Mouse (Mus musculus) splenic B cell, adult 2 months (primary cell): Measurements from ENCODE around the gene Spaca7.
"Not testable (repeated sequence)": the region's sequence is repeated elsewhere in the genome, so short reads cannot be mapped to it uniquely, and the experiment has no call there.

ENCODE experiments used
- DNase-seq: peaks from one replicate; pipeline ENCODE4 v3.0.0-alpha.2; 2011; ENCODE audit warnings: low read depth, low spot score
- H3K27me3 ChIP-seq: 2 replicates; pipeline ENCODE4 v1.6.1; 2012; ENCODE audit warnings: mild to moderate bottlenecking, low read length, moderate library complexity, mixed read lengths; ENCODE audit not compliant: control insufficient read depth, poor library complexity, insufficient read depth, severe bottlenecking
- H3K36me3 ChIP-seq: 2 replicates; pipeline ENCODE4 v1.6.1; 2012; ENCODE audit warnings: mild to moderate bottlenecking, low read length, moderate library complexity, mixed read lengths; ENCODE audit not compliant: control insufficient read depth, poor library complexity, insufficient read depth, severe bottlenecking

Gene Spaca7

DNA sequence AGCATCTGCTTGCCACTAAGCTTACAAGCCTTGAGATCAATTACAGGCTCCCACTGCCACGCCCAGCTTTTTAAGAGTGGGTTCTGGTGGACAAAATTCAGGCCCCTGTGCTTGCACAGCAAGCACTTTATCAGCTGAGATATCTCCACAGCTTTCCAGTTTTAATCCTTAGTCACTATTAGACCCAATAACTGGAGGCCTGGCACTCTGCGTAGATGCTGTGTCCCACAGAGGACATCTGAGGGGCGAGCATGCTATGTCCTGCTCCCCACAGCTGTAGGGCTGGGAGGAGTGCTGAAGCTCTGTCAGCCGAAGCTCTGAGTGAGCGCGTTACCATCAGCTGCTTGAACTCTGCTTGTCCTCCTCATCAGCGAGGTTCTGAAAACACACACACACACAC lies 6.3 kb upstream of the Spaca7 start:
- no peak for DNase-seq
- no peaks in the 10 kb centered on the region for H3K27me3 ChIP-seq
- H3K36me3 ChIP-seq: no peaks in the 10 kb centered on the region

GRCm38 (mm10) chr8:12576003-12576402 lies 3.2 kb downstream of the Spaca7 start:
- DNase-seq: no peak
- H3K36me3 ChIP-seq: no peaks in the 10 kb centered on the region
- no peaks in the 10 kb centered on the region for H3K27me3 ChIP-seq

DNA sequence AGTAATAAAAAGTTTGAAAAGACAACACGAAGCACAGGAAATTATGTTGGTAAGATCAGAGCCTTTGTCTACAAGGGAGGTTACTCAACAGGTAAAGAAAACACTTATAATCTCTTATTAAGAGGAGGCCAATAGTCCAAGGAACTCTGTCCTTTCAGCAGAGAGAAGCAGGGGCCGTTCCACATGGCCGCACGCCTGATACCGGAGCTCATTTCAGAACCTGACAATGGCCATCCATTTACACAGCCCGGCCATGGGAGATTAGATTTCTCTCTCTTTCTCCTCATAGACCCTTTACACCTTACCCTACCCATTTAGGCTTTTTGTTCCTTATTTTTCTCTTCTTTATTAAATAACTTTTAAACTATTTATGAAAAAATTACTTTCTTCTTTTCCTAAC lies 3.9 kb downstream of the Spaca7 start:
- Histone ChIP-seq H3K27me3 (no peaks in the 10 kb centered on the region), H3K36me3 (no peaks in the 10 kb centered on the region)
- DNase-seq: no peak

DNA sequence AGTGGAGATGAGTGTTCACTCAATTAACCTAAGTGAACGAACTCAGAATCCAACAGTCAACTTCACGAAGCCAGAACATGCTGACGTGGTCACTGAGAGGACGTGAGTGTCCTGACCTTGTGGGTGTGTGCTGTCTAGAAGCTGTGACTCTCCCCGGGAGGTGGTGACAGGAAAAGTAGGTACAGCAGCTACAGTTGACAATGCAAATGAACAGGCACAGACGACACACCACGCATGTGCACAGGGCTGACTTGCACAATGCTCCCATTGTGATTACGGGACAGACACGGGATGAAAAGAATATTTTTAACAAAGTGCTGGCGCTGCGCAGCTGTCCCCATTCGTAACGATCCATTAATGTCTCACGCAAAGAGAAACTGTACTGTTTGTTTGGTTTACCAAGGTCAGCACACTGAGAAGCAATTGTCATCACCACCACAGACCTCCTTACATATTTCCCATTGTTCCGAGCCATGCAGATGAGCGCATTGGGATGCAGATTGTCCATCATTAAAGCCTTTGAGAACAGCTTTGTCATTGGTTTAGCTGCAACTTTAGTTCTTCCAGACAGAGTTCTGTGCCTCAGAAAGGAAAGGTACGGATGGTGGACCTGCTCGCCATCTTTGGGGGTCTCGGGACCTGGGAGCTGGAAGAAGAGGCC lies 6.6 kb downstream of the Spaca7 start:
- not testable (repeated sequence) for H3K27me3 ChIP-seq, DNase-seq, H3K36me3 ChIP-seq

DNA sequence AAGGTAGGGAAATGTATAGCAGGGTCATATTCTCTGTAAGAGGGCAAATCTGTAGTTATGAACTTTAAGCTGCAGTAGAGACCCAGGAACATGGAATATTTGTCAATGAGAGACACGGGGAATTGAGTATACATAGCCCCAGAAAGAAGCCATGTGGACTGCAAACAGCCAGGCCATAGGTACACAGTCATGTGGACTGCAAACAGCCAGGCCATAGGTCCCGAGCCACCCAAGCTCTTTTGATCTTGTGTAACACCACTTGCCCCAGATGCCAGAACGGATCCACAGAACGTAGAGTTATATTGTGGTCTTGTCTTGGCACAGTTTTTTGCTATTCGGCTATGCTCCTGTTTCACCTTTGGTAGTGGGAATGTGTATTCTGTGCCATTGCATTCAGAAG lies 11.0 kb downstream of the Spaca7 start:
- no peak for DNase-seq
- Histone ChIP-seq H3K27me3 (no peaks in the 10 kb centered on the region), H3K36me3 (no peaks in the 10 kb centered on the region)

- peak; percentile 77 for DNase-seq
- Histone ChIP-seq H3K36me3 (no peaks in the 10 kb centered on the region), H3K27me3 (no peaks in the 10 kb centered on the region)
Observed at GRCm38 (mm10) chr8:12607223-12607622, 34.4 kb downstream of the Spaca7 start.

- Histone ChIP-seq H3K36me3 (no peaks in the 10 kb centered on the region), H3K27me3 (no peaks in the 10 kb centered on the region)
- DNase-seq: no peak
Observed at GRCm38 (mm10) chr8:12608810-12609209, 36.0 kb downstream of the Spaca7 start.

GRCm38 (mm10) chr8:12609752-12610449 lies 37.1 kb downstream of the Spaca7 start:
- H3K36me3 ChIP-seq: no peaks in the 10 kb centered on the region
- H3K27me3 ChIP-seq: no peaks in the 10 kb centered on the region
- DNase-seq: no peak

- Histone ChIP-seq H3K36me3 (no peaks in the 10 kb centered on the region), H3K27me3 (no peaks in the 10 kb centered on the region)
- DNase-seq: no peak
Observed at GRCm38 (mm10) chr8:12613201-12613600, 40.4 kb downstream of the Spaca7 start.

DNA sequence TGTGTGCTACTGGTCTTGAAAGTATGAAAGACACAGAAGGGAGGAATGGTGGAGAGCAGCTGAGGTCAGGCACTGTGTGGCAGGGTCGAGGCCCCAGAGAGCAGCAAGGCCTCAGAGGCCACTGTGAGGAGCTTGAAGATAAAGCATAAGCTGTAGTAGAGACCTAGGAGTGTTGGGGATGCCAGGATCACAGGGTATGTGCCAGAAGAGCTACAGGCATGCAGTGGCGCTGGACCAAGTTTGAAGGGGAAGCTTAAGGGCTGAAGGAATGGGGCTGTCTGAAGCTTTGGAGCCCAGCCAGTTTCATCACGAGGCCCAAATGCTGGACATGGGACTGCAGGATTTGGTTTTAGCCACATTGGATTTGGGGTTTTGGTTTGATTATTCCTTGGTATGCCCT lies 44.5 kb downstream of the Spaca7 start:
- not testable (repeated sequence) for H3K27me3 ChIP-seq, DNase-seq, H3K36me3 ChIP-seq

GRCm38 (mm10) chr8:12621550-12622222 lies 48.9 kb downstream of the Spaca7 start:
- peaks cover 4% of the 10 kb centered on the region; the same call in 1 of the 2 replicates for H3K36me3 ChIP-seq
- DNase-seq: no peak
- no peaks in the 10 kb centered on the region for H3K27me3 ChIP-seq

DNA sequence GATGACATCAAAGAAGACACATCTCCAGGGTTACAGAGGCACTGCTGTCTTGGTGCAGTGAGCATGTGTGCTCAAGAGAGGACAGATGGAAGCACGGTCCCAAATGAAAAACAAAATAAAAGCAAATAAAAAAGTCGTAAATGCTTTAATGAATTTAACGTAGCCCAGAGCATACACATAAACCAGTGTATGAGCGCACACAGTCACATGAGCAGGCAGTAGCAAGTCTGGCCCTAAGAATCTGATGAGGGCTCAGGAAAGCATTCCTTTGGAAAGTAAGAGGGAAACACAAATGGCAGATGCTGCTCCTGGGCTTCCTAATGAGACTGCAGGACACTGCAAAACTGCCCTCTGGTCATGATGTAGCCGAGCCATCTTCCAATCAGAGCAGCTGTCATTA lies 53.1 kb downstream of the Spaca7 start:
- no peaks in the 10 kb centered on the region for H3K27me3 ChIP-seq
- peaks cover 7% of the 10 kb centered on the region for H3K36me3 ChIP-seq
- no peak for DNase-seq

DNA sequence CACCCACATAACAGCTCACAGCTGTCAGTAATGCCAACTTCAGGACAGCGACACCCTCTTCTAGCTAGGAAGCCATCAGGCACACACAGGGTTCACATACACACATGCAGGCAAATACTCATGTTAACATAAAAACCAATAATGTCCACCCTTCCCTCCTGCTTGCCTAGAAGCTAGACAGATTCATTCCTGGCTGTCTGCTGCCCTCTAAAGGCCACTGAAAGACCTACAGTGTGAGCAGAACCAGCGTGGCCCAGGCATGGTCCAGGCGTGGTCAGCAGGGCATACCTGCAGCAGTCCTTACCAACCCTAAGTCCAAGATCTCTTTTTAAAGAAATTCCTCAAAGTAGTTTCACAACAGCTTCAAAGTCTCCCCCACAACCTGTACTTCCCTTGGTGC lies 56.2 kb downstream of the Spaca7 start:
- DNase-seq: peak; percentile 39
- Histone ChIP-seq H3K27me3 (no peaks in the 10 kb centered on the region), H3K36me3 (peaks cover 3% of the 10 kb centered on the region)

- no peak for DNase-seq
- Histone ChIP-seq H3K36me3 (peaks cover 13% of the 10 kb centered on the region), H3K27me3 (no peaks in the 10 kb centered on the region)
Observed at GRCm38 (mm10) chr8:12635366-12635765, 62.5 kb downstream of the Spaca7 start.

DNA sequence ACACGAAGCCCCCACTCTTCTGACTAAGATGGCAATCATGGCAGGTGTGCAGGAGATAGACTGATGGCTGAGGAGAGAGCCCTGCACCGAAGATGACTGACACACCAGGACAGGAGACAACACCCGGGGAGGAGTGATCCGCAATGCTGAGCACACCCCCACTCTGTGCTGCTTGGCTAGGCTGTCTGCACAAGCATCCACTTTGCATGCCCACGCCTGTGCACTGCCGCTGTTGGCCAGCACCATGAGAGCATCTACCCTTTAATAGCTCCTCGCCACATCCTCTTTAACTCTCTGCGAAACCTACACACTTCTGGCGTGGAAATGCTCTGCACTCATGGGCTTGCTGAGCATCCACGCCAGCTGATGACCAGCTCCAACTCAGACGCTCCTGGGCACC lies 65.6 kb downstream of the Spaca7 start:
- no peak for DNase-seq
- Histone ChIP-seq H3K36me3 (peaks cover 15% of the 10 kb centered on the region), H3K27me3 (no peaks in the 10 kb centered on the region)
